Mouse (Mus musculus) hindbrain, embryonic 13.5 days (tissue): ENCODE results near the gene Hagh. TPM values are rescaled to one million over a fixed set of nuclear protein-coding genes. Genes with fewer than 3 reads are reported as not detected.

Experiments used
- ATAC-seq: fragments of 200-750 bp; cut with Nextera tagmentation; 2 replicates; pipeline ENCODE4 v1.8.0; 2017; ENCODE audit warnings: moderate TSS enrichment; ENCODE audit not compliant: low FRiP score
- H3K27ac ChIP-seq: fragments of 300-500 bp; sonication (generic); 2 replicates; pipeline ENCODE4 v1.5.1; 2015; ENCODE audit warnings: inconsistent platforms, mild to moderate bottlenecking, moderate library complexity
- H3K27me3 ChIP-seq: fragments of 300-500 bp; sonication (generic); 2 replicates; pipeline ENCODE4 v1.6.1; 2015; ENCODE audit warnings: mild to moderate bottlenecking, inconsistent platforms
- H3K36me3 ChIP-seq: fragments of 300-500 bp; sonication (generic); 2 replicates; pipeline ENCODE4 v1.6.1; 2015; ENCODE audit warnings: mild to moderate bottlenecking, inconsistent platforms
- H3K4me1 ChIP-seq: fragments of 300-500 bp; sonication (generic); replicated peaks from 2 replicates; pipeline ENCODE4 v1.6.1; 2015; ENCODE audit warnings: inconsistent platforms
- H3K4me2 ChIP-seq: fragments of 300-500 bp; sonication (generic); 2 replicates; pipeline ENCODE4 v1.6.1; 2015; ENCODE audit warnings: inconsistent platforms, mild to moderate bottlenecking, moderate library complexity
- H3K4me3 ChIP-seq: fragments of 300-500 bp; sonication (generic); 2 replicates; pipeline ENCODE4 v1.5.1; 2015; ENCODE audit warnings: mild to moderate bottlenecking, inconsistent platforms
- H3K9ac ChIP-seq: fragments of 300-500 bp; sonication (generic); 2 replicates; pipeline ENCODE4 v1.6.1; 2015; ENCODE audit warnings: mild to moderate bottlenecking, inconsistent platforms
- H3K9me3 ChIP-seq: fragments of 300-500 bp; sonication (generic); 2 replicates; pipeline ENCODE4 v1.6.1; 2016; ENCODE audit warnings: inconsistent platforms
- WGBS: fragments of 180-500 bp; shearing (Covaris S2); methylation state at CpG from one replicate; pipeline ENCODE4 v1.1.7; 2015; 5-methylcytosine and 5-hydroxymethylcytosine counted together
- polyA plus RNA-seq: library from polyadenylated mRNA; unstranded; fragments of >200 nt; fragmentation: Nextera tagmentation; extraction: Ambion mirVana; gene quantifications from 2 replicates; pipeline ENCODE4 v1.2.1, GENCODE M21; 2015

Hagh gene
- polyA plus RNA-seq, 1 experiment from 2014 or later, result 49.7 TPM

DNA sequence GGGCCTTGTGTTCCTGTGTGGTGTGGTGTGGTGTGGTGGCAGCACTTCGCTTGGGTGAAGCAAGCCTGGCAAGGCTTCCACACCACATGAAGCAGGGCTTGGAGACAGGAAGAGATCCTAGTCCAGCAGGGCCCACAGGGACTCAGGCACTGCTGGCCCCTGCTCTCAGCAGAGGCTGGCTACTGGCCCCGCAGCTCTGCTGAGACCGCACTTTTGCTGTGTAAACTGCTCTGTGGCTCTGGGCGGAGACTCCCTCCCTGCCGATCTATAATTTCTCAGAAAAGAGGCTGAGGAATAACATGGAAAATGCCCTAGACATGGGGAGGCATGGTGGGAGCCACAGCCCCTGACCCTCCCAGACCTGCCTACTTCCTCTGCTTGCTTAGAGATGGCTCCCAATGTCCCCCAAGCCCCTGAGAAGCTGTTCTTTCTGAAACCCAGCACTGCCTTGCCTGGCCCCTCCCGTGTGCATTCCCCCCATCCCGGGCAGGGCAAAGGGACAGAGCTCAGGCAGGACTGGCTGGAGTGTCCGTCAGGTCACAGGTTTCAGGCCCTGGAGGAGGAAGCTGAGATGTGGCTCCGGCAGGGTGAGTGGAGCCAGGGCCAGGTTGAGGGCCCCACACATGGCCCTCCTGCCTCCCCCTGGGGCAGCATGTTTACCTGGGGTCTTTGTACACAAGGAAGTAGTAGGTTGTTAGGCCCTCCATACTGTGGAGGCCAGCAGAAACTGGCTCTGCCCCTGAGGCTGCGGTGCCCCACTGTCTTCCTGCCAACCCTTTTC, 37.6 kb downstream of the Hagh start:
- ATAC-seq, result no peak
- Histone ChIP-seq H3K27ac (no peak overlapping the region), H3K4me1 (no peaks in the 10 kb centered on the region), H3K4me3 (no peak overlapping the region), H3K36me3 (peaks cover 4% of the 10 kb centered on the region), H3K27me3 (no peaks in the 10 kb centered on the region), H3K9ac (peak overlapping the region; percentile 43; the same call in 1 of the 2 replicates), H3K9me3 (no peaks in the 10 kb centered on the region), H3K4me2 (no peak overlapping the region)
- WGBS, result 73% methylated on average over 10 of the region's 10 CpGs

DNA sequence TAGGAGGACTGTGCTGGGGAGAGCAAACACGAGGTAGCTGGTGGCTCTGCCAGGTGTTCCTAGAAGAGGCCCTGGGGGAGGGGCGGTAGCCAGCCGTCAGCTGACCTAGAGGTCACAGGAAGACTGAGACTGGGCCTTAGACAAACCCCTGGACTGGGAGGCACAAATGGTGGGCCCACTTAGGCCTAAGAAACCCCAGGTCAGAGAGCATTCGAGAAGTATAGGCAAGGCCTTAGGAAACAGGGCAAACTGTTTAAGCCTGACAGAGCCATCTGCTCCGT, 38.1 kb downstream of the Hagh start:
- Histone ChIP-seq H3K9me3 (no peaks in the 10 kb centered on the region), H3K4me1 (no peaks in the 10 kb centered on the region), H3K9ac (no peak overlapping the region), H3K4me2 (no peak overlapping the region), H3K4me3 (no peak overlapping the region), H3K27ac (no peak overlapping the region), H3K27me3 (no peaks in the 10 kb centered on the region), H3K36me3 (peaks cover 9% of the 10 kb centered on the region)
- WGBS, result 37% methylated on average over 5 of the region's 5 CpGs
- ATAC-seq, result no peak

DNA sequence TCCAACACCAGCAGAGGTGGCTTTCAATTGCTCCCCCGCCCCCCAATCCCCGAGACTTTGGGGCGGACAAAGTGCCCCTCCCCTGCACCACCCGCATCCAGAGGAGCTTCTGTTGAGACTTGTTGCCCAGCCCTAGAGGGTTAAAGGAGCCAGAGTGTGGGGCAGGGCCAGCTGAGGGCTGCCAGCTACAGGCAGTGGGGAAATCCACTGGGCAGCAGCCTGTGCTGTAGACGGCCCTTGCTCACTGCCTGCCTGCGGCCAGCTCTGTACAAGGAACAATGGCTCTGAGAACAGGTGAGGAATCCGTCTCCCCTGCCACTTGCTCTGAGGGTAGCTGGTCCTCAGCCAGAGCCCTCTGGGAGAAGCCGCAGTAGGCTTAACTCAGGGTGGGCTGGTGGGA, 38.6 kb downstream of the Hagh start:
- 75% methylated on average over 8 of the region's 8 CpGs for WGBS
- Histone ChIP-seq H3K27ac (no peak overlapping the region), H3K27me3 (no peaks in the 10 kb centered on the region), H3K9me3 (no peaks in the 10 kb centered on the region), H3K36me3 (peaks cover 14% of the 10 kb centered on the region), H3K4me2 (no peak overlapping the region), H3K4me1 (no peaks in the 10 kb centered on the region), H3K4me3 (no peak overlapping the region), H3K9ac (no peak overlapping the region)
- ATAC-seq, result no peak

DNA sequence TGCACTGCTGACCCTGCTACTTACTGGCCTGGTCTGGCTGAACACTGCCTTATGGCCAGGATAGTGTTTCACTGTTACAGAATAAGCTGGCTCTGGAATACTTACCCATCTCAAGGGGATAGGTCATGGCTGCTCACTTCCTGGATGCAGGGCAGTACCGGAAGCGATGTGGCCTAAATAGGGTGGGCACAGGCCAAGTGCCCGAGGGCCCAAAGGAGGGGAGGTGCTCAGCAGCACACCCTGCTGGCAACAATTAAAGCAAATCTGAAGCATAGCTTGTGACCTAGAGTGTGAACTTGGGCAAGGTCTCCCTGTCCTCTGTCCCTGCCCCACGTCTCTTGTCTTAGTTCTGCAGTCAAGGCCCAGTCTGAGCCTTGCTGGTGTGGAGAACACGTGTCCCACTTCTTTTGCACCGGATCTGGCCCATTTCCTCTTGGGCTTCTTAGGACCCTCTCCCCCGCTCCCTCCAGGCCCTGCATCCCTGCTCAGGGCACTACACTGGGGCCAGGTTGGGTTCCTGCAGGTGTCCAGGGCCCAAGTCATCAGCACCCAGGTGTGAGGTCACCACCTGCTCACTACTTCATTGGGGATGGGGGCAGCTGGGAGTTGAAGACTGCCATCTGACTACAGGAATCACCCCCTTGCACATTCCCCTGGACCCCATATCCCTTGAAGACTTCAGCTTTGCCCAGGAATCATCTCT, 41.9 kb downstream of the Hagh start:
- Histone ChIP-seq H3K27me3 (no peaks in the 10 kb centered on the region), H3K36me3 (peaks cover 26% of the 10 kb centered on the region), H3K4me3 (no peak overlapping the region), H3K4me2 (no peak overlapping the region), H3K27ac (no peak overlapping the region), H3K4me1 (peaks cover 15% of the 10 kb centered on the region), H3K9ac (0 out of 2 replicates have a peak overlapping the region, but pooled peaks have one; percentile 5), H3K9me3 (no peaks in the 10 kb centered on the region)
- 56% methylated on average over 7 of the region's 7 CpGs for WGBS
- ATAC-seq, result no peak

DNA sequence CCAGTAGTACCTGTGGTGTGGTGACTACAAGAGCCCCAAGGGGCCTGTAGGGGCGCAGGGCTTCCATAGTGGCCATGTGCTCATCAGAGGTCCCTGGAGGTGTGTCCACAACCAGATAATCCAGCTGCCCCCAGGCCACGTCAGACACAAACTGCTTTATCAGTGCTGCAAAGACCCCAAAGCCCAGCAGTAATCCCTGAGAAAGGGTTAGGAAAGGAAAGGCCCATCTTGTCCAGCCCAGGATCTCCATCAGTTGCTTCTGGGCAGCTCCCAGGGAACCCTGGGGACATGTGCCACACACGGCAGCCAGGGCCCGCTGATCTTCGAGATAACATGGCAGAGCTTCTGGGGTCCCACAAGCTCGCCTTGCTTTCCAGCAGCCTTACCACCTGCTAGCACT, 44.4 kb downstream of the Hagh start:
- 91% methylated on average over 6 of the region's 6 CpGs for WGBS
- peaks cover 33% of the 10 kb centered on the region for H3K36me3 ChIP-seq
- no peak overlapping the region for H3K4me3 ChIP-seq
- no peak overlapping the region for H3K4me2 ChIP-seq
- no peaks in the 10 kb centered on the region for H3K27me3 ChIP-seq
- H3K9ac ChIP-seq, result no peak overlapping the region
- H3K9me3 ChIP-seq, result no peaks in the 10 kb centered on the region
- H3K27ac ChIP-seq, result no peak overlapping the region
- no peak for ATAC-seq
- peaks cover 36% of the 10 kb centered on the region for H3K4me1 ChIP-seq

DNA sequence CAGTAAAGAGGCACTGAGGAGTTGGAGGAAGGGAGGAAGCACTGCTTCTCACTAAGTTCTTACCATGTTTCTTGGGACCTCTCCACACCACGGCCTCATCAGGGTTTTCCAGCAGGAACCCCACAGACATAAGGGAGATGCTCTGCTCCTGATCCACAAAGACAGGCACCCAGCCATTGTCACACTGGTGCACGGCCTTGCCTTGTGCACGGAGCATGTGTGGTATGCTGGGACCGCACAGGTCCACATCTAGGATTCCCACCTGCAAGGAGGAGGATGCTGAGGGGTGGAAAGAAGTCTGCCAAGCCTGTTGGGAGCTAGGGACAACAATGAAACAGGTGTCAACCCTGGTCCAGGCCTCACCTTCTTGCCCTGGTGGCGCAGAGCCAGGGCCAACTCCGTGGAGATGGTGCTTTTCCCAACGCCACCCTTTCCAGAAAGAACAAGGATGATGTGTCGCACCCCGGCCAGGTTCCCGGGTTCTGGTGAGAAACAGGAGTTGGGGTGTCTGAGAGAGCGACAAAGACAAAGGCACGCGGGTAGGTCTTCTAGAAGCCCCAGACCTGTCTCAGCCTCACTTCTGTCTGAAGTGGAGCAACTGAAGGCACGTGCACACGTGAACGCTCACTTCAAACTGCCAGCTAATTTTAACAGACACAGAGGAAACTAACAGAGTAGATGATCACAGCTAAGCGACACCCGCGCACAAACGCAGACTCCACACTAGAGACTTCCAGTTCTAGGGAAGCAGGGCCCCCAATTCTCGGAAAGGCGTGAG, 45.6 kb downstream of the Hagh start:
- H3K4me3 ChIP-seq, result peak overlapping the region; percentile 86
- H3K36me3 ChIP-seq, result peaks cover 44% of the 10 kb centered on the region
- H3K27me3 ChIP-seq, result no peaks in the 10 kb centered on the region
- H3K4me1 ChIP-seq, result peaks cover 39% of the 10 kb centered on the region
- H3K4me2 ChIP-seq, result peak overlapping the region; percentile 96
- no peak for ATAC-seq
- H3K27ac ChIP-seq, result 0 out of 2 replicates have a peak overlapping the region, but pooled peaks have one; percentile 23
- WGBS, result 24% methylated on average over 22 of the region's 22 CpGs
- peak overlapping the region; percentile 77 for H3K9ac ChIP-seq
- no peaks in the 10 kb centered on the region for H3K9me3 ChIP-seq

DNA sequence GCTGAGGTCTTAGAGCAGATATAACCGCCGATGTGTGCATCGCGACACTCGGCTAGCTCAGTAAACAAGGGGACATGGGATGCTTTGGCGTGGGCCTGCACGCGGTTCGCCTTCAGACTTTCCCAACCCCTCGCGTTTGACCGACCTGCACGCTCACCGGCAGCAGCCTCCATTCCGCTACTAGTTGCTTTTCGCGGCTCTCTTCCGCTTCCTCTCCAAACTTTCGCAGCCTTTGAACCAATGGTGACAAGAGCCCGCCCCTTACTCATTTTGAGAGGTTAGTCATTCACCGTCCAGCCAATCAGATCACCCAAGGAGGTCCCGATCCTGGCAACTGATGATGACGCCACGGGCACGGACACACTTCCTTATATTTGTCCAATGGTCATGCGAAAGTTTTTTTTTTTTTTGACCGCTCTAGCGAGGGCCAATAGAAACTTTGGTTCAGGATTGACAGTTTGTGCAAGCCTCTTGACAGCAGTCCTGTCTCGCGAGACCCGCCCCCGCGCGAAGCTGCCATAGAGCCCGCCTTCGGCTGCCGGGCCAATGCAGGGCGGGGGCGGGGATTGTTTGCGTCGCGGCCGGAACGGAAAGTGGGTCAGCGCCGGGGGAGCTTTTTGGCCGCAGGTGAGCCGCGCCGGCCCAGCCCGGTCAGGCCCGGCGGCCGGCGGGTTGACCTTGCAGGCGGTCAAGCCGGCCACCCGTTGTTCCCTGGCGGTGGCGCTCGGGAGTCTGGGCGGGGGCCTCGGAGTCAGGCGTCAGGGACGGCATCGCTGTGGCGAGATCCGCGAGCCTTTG, 46.4 kb downstream of the Hagh start, which contains the start of the genes Nubp2 and Spsb3:
TSS of gene Nubp2 (minus strand) at position 216 of the 798 bp plus-strand sequence.
TSS of gene Spsb3 (plus strand) at position 510 of the 798 bp plus-strand sequence.
- peak within 1 kb of the TSS; percentile 85 for H3K27ac ChIP-seq
- ATAC-seq, result peak; percentile 98
- peaks cover 39% of the 10 kb centered on the region for H3K4me1 ChIP-seq
- H3K9ac ChIP-seq, result peak within 1 kb of the TSS; percentile 94
- under 1% methylated on average over 69 of the region's 69 CpGs for WGBS
- H3K9me3 ChIP-seq, result no peaks in the 10 kb centered on the region
- peaks cover 52% of the 10 kb centered on the region for H3K36me3 ChIP-seq
- peak within 1 kb of the TSS; percentile 96 for H3K4me2 ChIP-seq
- H3K27me3 ChIP-seq, result no peaks in the 10 kb centered on the region
- H3K4me3 ChIP-seq, result peak within 1 kb of the TSS; percentile 92

DNA sequence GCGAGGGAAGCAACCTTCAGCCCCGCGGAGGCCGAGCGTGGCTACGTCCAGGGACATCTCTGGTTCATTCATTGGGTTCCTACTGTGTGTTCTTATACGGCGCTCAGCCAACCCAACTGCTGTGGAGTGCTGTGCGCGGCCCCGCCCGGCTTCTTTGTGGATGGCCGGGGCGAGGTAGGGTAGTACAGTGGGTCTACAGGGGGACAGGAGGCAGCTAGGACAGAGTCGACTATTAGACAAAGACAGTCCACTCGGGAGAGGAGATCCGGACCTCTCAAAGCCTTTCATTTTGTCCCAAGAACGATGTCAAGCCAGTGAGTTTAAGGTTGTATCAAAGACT, 47.0 kb downstream of the Hagh start:
- H3K4me3 ChIP-seq, result peak overlapping the region; percentile 92
- H3K4me2 ChIP-seq, result peak overlapping the region; percentile 87
- under 1% methylated on average over 18 of the region's 18 CpGs for WGBS
- no peaks in the 10 kb centered on the region for H3K27me3 ChIP-seq
- H3K27ac ChIP-seq, result peak overlapping the region; percentile 85
- H3K9ac ChIP-seq, result peak overlapping the region; percentile 94
- peaks cover 39% of the 10 kb centered on the region for H3K4me1 ChIP-seq
- H3K9me3 ChIP-seq, result no peaks in the 10 kb centered on the region
- peak; percentile 62 for ATAC-seq
- H3K36me3 ChIP-seq, result peaks cover 58% of the 10 kb centered on the region

DNA sequence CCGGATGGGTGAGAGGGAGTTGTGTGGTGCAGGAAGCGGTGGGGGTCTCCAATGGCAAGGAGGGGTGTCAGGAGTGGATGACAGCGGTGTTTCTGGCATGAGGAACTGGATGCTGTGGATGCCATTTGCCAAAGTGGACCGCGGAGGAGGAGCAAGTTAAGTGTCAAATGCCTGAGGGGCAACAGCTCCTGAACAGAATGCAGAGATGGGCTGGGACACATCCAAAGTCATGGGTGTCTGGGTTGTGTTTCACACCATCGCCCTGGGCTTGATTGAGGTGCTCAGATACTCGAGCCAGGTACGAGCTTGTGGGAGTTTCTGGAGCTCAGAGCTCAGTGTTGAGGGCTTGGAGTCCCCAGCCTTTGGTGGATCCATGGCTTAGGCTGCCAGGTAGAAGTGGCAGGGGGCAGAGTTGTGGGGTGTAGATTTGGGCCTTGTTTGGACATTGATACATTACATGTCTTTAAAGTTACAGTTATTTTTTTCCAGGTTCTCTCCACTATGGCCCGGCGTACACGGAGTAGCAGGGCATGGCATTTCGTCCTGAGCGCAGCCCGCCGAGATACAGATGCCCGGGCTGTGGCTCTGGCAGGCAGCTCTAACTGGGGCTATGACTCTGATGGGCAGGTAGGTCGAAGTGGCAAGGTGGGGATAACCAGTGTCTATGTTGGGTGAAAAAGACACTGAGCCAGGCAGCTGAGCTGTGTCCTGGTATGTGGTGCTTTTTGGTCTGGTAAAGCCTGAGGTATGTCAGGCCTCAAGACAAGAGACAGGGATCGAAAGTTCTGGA, 47.5 kb downstream of the Hagh start:
- Histone ChIP-seq H3K4me2 (peak overlapping the region; percentile 87), H3K9me3 (no peaks in the 10 kb centered on the region), H3K36me3 (peaks cover 60% of the 10 kb centered on the region), H3K27me3 (no peaks in the 10 kb centered on the region), H3K9ac (peak overlapping the region; percentile 94), H3K4me3 (peak overlapping the region; percentile 92), H3K4me1 (peaks cover 39% of the 10 kb centered on the region), H3K27ac (peak overlapping the region; percentile 85; the same call in 1 of the 2 replicates)
- ATAC-seq, result peak; percentile 9
- 72% methylated on average over 18 of the region's 18 CpGs for WGBS

DNA sequence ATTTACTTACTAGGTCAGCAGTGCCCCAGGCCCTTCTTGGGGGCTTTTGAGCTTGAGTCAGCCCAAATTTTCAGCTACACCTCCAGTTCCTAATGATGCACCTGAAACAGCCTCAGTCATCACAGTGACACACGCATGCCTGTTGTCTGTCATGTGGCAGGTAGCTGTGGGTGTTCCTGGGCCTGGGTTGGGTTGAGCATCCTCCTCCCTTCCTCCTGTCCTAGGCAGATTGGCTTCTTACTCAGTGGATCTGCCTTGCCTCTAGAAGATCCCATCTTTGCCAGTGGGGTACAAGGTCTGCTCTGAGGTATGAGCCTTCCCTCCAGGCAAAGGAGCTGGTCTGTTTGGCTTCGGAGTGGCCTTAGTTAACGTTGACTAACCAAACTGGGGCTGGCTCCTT, 48.9 kb downstream of the Hagh start:
- WGBS, result 94% methylated on average over 3 of the region's 3 CpGs
- H3K9ac ChIP-seq, result no peak overlapping the region
- no peaks in the 10 kb centered on the region for H3K27me3 ChIP-seq
- no peaks in the 10 kb centered on the region for H3K9me3 ChIP-seq
- no peak overlapping the region for H3K27ac ChIP-seq
- peaks cover 60% of the 10 kb centered on the region for H3K36me3 ChIP-seq
- peaks cover 47% of the 10 kb centered on the region for H3K4me1 ChIP-seq
- H3K4me3 ChIP-seq, result no peak overlapping the region
- no peak for ATAC-seq
- H3K4me2 ChIP-seq, result 0 out of 2 replicates have a peak overlapping the region, but pooled peaks have one; percentile 87
